Mouse (Mus musculus): ENCODE measurements around the gene Krt5. TPM values are rescaled to one million over a fixed set of nuclear protein-coding genes. Genes with fewer than 3 reads are reported as not detected.

Gene Krt5
- not detected in 2 replicates for polyA plus RNA-seq (2012; ENCODE audit: low replicate concordance)

GRCm38 (mm10) chr15:101712720-101713119, at the start of gene Krt5:
Krt5 (minus strand) TSS chr15:101712898.

GRCm38 (mm10) chr15:101742711-101743110, 30.0 kb upstream of the Krt5 start, which contains the start of gene Krt71:
Krt71 (minus strand) TSS chr15:101743109.

GRCm38 (mm10) chr15:101694207-101694606, 18.5 kb downstream of the Krt5 start, which contains the start of gene Krt6a:
Krt6a (minus strand) TSS chr15:101694307.

GRCm38 (mm10) chr15:101680187-101680586, 32.5 kb downstream of the Krt5 start, which contains the start of gene Krt6b:
Krt6b (minus strand) TSS chr15:101680287.

Other genes with a start within 250 kb of the Krt5 start
- gene Krt81, start 249.1 kb downstream of the Krt5 start, polyA plus RNA-seq (2012; ENCODE audit: low replicate concordance), result not detected in 2 replicates
- gene Krt86, start 239.4 kb downstream of the Krt5 start, polyA plus RNA-seq (2012; ENCODE audit: low replicate concordance), result not detected in 2 replicates
- gene Krt83, start 221.4 kb downstream of the Krt5 start, polyA plus RNA-seq (2012; ENCODE audit: low replicate concordance), result 0.23 TPM in 1 of 2 replicates, not detected in the other
- gene Gm49425, start 195.6 kb downstream of the Krt5 start, polyA plus RNA-seq (2012; ENCODE audit: low replicate concordance), result not detected in 2 replicates
- not detected in 2 replicates for gene Krt84, start 180.1 kb downstream of the Krt5 start, polyA plus RNA-seq (2012; ENCODE audit: low replicate concordance)
- not detected in 2 replicates for gene Krt82, start 162.2 kb downstream of the Krt5 start, polyA plus RNA-seq (2012; ENCODE audit: low replicate concordance)
- gene Krt90, start 149.9 kb downstream of the Krt5 start, polyA plus RNA-seq (2012; ENCODE audit: low replicate concordance), result not detected in 2 replicates
- not detected in 2 replicates for gene Krt75, start 139.0 kb downstream of the Krt5 start, polyA plus RNA-seq (2012; ENCODE audit: low replicate concordance)
- not detected in 2 replicates for gene Gm5414, start 84.7 kb downstream of the Krt5 start, polyA plus RNA-seq (2012; ENCODE audit: low replicate concordance)
- gene Gm5478, start 65.5 kb downstream of the Krt5 start, polyA plus RNA-seq (2012; ENCODE audit: low replicate concordance), result not detected in 2 replicates
- not detected in 2 replicates for gene Krt6b, start 32.6 kb downstream of the Krt5 start, polyA plus RNA-seq (2012; ENCODE audit: low replicate concordance)
- gene Krt6a, start 18.6 kb downstream of the Krt5 start, polyA plus RNA-seq (2012; ENCODE audit: low replicate concordance), result not detected in 2 replicates
- not detected in 2 replicates for gene Krt71, start 30.2 kb upstream of the Krt5 start, polyA plus RNA-seq (2012; ENCODE audit: low replicate concordance)
- not detected in 2 replicates for gene Krt72, start 73.6 kb upstream of the Krt5 start, polyA plus RNA-seq (2012; ENCODE audit: low replicate concordance)
- gene Krt73, start 89.4 kb upstream of the Krt5 start, polyA plus RNA-seq (2012; ENCODE audit: low replicate concordance), result not detected in 2 replicates
- not detected in 2 replicates for gene Krt2, start 105.3 kb upstream of the Krt5 start, polyA plus RNA-seq (2012; ENCODE audit: low replicate concordance)
- gene Krt1, start 137.9 kb upstream of the Krt5 start, polyA plus RNA-seq (2012; ENCODE audit: low replicate concordance), result not detected in 2 replicates
- not detected in 2 replicates for gene Krt77, start 156.8 kb upstream of the Krt5 start, polyA plus RNA-seq (2012; ENCODE audit: low replicate concordance)
- not detected in 2 replicates for gene Krt76, start 180.0 kb upstream of the Krt5 start, polyA plus RNA-seq (2012; ENCODE audit: low replicate concordance)
- not detected in 2 replicates for gene Krt4, start 211.8 kb upstream of the Krt5 start, polyA plus RNA-seq (2012; ENCODE audit: low replicate concordance)
- not detected in 2 replicates for gene Krt79, start 227.4 kb upstream of the Krt5 start, polyA plus RNA-seq (2012; ENCODE audit: low replicate concordance)
- 0.05 TPM in 1 of 2 replicates, not detected in the other for gene Krt78, start 241.4 kb upstream of the Krt5 start, polyA plus RNA-seq (2012; ENCODE audit: low replicate concordance)

Measured in leukemia stem cell, adult 10-12 weeks (primary cell).